Mouse (Mus musculus) limb, embryonic 13.5 days (tissue): Measurements from ENCODE around the gene Pop7. TPM values are rescaled to one million over a fixed set of nuclear protein-coding genes. Genes with fewer than 3 reads are reported as not detected.

Experiments
- ATAC-seq: fragments of 200-750 bp; cut with Nextera tagmentation; 2 replicates; pipeline ENCODE4 v1.8.0; 2017; ENCODE audit warnings: low read depth, moderate number of reproducible peaks, moderate TSS enrichment; ENCODE audit not compliant: low FRiP score
- H3K27ac ChIP-seq: fragments of 300-500 bp; sonication (generic); 2 replicates; pipeline ENCODE4 v1.5.1; 2015; ENCODE audit warnings: inconsistent platforms, mild to moderate bottlenecking, moderate library complexity
- H3K27me3 ChIP-seq: fragments of 300-500 bp; sonication (generic); 2 replicates; pipeline ENCODE4 v1.6.1; 2015; ENCODE audit warnings: mild to moderate bottlenecking, inconsistent platforms
- H3K36me3 ChIP-seq: fragments of 300-500 bp; sonication (generic); 2 replicates; pipeline ENCODE4 v1.6.1; 2015; ENCODE audit warnings: inconsistent platforms, mild to moderate bottlenecking, moderate library complexity
- H3K4me1 ChIP-seq: fragments of 300-500 bp; sonication (generic); 2 replicates; pipeline ENCODE4 v1.6.1; 2015; ENCODE audit warnings: inconsistent platforms
- H3K4me2 ChIP-seq: fragments of 300-500 bp; sonication (generic); replicated peaks from 2 replicates; pipeline ENCODE4 v1.6.1; 2015; ENCODE audit warnings: inconsistent platforms, mild to moderate bottlenecking, moderate library complexity
- H3K4me3 ChIP-seq: fragments of 300-500 bp; sonication (generic); 2 replicates; pipeline ENCODE4 v1.5.1; 2015; ENCODE audit warnings: moderate library complexity, mild to moderate bottlenecking, inconsistent platforms
- H3K9ac ChIP-seq: fragments of 300-500 bp; sonication (generic); 2 replicates; pipeline ENCODE4 v1.6.1; 2015; ENCODE audit warnings: mild to moderate bottlenecking, inconsistent platforms
- H3K9me3 ChIP-seq: fragments of 300-500 bp; sonication (generic); 2 replicates; pipeline ENCODE4 v1.6.1; 2016; ENCODE audit warnings: inconsistent platforms
- WGBS: fragments of 180-500 bp; shearing (Covaris S2); methylation state at CpG from one replicate; pipeline ENCODE4 v1.1.7; 2015; 5-methylcytosine and 5-hydroxymethylcytosine counted together
- polyA plus RNA-seq: library from polyadenylated mRNA; unstranded; fragments of >200 nt; fragmentation: Nextera tagmentation; extraction: Ambion mirVana; gene quantifications from 2 replicates; pipeline ENCODE4 v1.2.1, GENCODE M21; 2015

Pop7 gene
- polyA plus RNA-seq, 1 experiment from 2014 or later = 54.0 TPM

GRCm38 (mm10) chr5:137525511-137525910 is 23.2 kb upstream of the Pop7 start:
- Histone ChIP-seq H3K36me3 (peaks cover 92% of the 10 kb centered on the region), H3K27ac (0 out of 2 replicates have a peak overlapping the region, but pooled peaks have one; percentile 15), H3K9ac (no peak overlapping the region), H3K4me1 (peaks cover 34% of the 10 kb centered on the region), H3K4me3 (no peak overlapping the region), H3K27me3 (no peaks in the 10 kb centered on the region), H3K9me3 (no peaks in the 10 kb centered on the region), H3K4me2 (no peak overlapping the region)
- 73% methylated on average over 16 of the region's 16 CpGs for WGBS
- no peak for ATAC-seq

GRCm38 (mm10) chr5:137524671-137525070 is 22.4 kb upstream of the Pop7 start:
- H3K27ac ChIP-seq = no peak overlapping the region
- no peak overlapping the region for H3K4me2 ChIP-seq
- 87% methylated on average over 13 of the region's 13 CpGs for WGBS
- peaks cover 25% of the 10 kb centered on the region for H3K4me1 ChIP-seq
- H3K4me3 ChIP-seq = no peak overlapping the region
- H3K9ac ChIP-seq = no peak overlapping the region
- H3K9me3 ChIP-seq = no peaks in the 10 kb centered on the region
- no peak for ATAC-seq
- H3K27me3 ChIP-seq = no peaks in the 10 kb centered on the region
- H3K36me3 ChIP-seq = peaks cover 95% of the 10 kb centered on the region

- ATAC-seq = no peak
- Histone ChIP-seq H3K4me2 (no peak overlapping the region), H3K4me1 (peaks cover 21% of the 10 kb centered on the region), H3K9me3 (no peaks in the 10 kb centered on the region), H3K27me3 (no peaks in the 10 kb centered on the region), H3K9ac (no peak overlapping the region), H3K27ac (no peak overlapping the region), H3K36me3 (peaks cover 95% of the 10 kb centered on the region), H3K4me3 (no peak overlapping the region)
- WGBS = 93% methylated on average over 8 of the region's 8 CpGs
Measured at GRCm38 (mm10) chr5:137524251-137524515, 21.9 kb upstream of the Pop7 start.

GRCm38 (mm10) chr5:137523396-137524250 is 21.3 kb upstream of the Pop7 start:
- Histone ChIP-seq H3K4me1 (peaks cover 21% of the 10 kb centered on the region), H3K36me3 (peaks cover 95% of the 10 kb centered on the region), H3K4me2 (no peak overlapping the region), H3K27ac (no peak overlapping the region; the same call in 1 of the 2 replicates), H3K4me3 (no peak overlapping the region), H3K9me3 (no peaks in the 10 kb centered on the region), H3K27me3 (no peaks in the 10 kb centered on the region), H3K9ac (no peak overlapping the region)
- ATAC-seq = no peak
- 84% methylated on average over 25 of the region's 25 CpGs for WGBS

GRCm38 (mm10) chr5:137522711-137523110 is 20.4 kb upstream of the Pop7 start:
- peaks cover 13% of the 10 kb centered on the region for H3K4me1 ChIP-seq
- H3K9me3 ChIP-seq = no peaks in the 10 kb centered on the region
- H3K9ac ChIP-seq = no peak overlapping the region
- no peak overlapping the region for H3K4me3 ChIP-seq
- no peak overlapping the region for H3K4me2 ChIP-seq
- ATAC-seq = no peak
- WGBS = 80% methylated on average over 11 of the region's 11 CpGs
- H3K27me3 ChIP-seq = no peaks in the 10 kb centered on the region
- no peak overlapping the region; the same call in 1 of the 2 replicates for H3K27ac ChIP-seq
- peaks cover 95% of the 10 kb centered on the region for H3K36me3 ChIP-seq

- 76% methylated on average over 9 of the region's 9 CpGs for WGBS
- H3K4me3 ChIP-seq = no peak overlapping the region
- no peak overlapping the region for H3K27ac ChIP-seq
- no peak for ATAC-seq
- peaks cover 7% of the 10 kb centered on the region for H3K4me1 ChIP-seq
- peaks cover 97% of the 10 kb centered on the region for H3K36me3 ChIP-seq
- H3K4me2 ChIP-seq = no peak overlapping the region
- no peak overlapping the region for H3K9ac ChIP-seq
- no peaks in the 10 kb centered on the region for H3K9me3 ChIP-seq
- no peaks in the 10 kb centered on the region for H3K27me3 ChIP-seq
Measured at GRCm38 (mm10) chr5:137521861-137522260, 19.5 kb upstream of the Pop7 start.

GRCm38 (mm10) chr5:137519691-137520550 is 17.6 kb upstream of the Pop7 start:
- no peak overlapping the region for H3K9ac ChIP-seq
- H3K4me3 ChIP-seq = no peak overlapping the region
- H3K27ac ChIP-seq = no peak overlapping the region
- H3K4me1 ChIP-seq = peaks cover 10% of the 10 kb centered on the region
- H3K27me3 ChIP-seq = no peaks in the 10 kb centered on the region
- no peaks in the 10 kb centered on the region for H3K9me3 ChIP-seq
- 92% methylated on average over 27 of the region's 27 CpGs for WGBS
- no peak overlapping the region for H3K4me2 ChIP-seq
- ATAC-seq = no peak
- H3K36me3 ChIP-seq = peaks cover 79% of the 10 kb centered on the region

GRCm38 (mm10) chr5:137518436-137518835 is 16.1 kb upstream of the Pop7 start, which contains the start of gene Gigyf1:
Gene Gigyf1, plus strand, starts transcription at chr5:137518548.
- ATAC-seq = no peak
- H3K36me3 ChIP-seq = peaks cover 76% of the 10 kb centered on the region
- no peak within 1 kb of the TSS for H3K27ac ChIP-seq
- peaks cover 23% of the 10 kb centered on the region for H3K4me1 ChIP-seq
- no peak within 1 kb of the TSS for H3K4me2 ChIP-seq
- H3K27me3 ChIP-seq = no peaks in the 10 kb centered on the region
- WGBS = 75% methylated on average over 5 of the region's 5 CpGs
- H3K9ac ChIP-seq = no peak within 1 kb of the TSS
- H3K4me3 ChIP-seq = no peak within 1 kb of the TSS
- H3K9me3 ChIP-seq = no peaks in the 10 kb centered on the region

GRCm38 (mm10) chr5:137514811-137515210 is 12.5 kb upstream of the Pop7 start:
- no peak overlapping the region for H3K9ac ChIP-seq
- H3K27ac ChIP-seq = no peak overlapping the region
- no peaks in the 10 kb centered on the region for H3K9me3 ChIP-seq
- peaks cover 40% of the 10 kb centered on the region for H3K36me3 ChIP-seq
- no peak overlapping the region for H3K4me2 ChIP-seq
- peaks cover 47% of the 10 kb centered on the region for H3K4me1 ChIP-seq
- ATAC-seq = no peak
- no peaks in the 10 kb centered on the region for H3K27me3 ChIP-seq
- no peak overlapping the region for H3K4me3 ChIP-seq
- 97% methylated on average over 3 of the region's 3 CpGs for WGBS

GRCm38 (mm10) chr5:137513951-137514721 is 11.8 kb upstream of the Pop7 start:
- no peaks in the 10 kb centered on the region for H3K9me3 ChIP-seq
- H3K4me3 ChIP-seq = no peak overlapping the region
- no peak overlapping the region for H3K4me2 ChIP-seq
- 89% methylated on average over 12 of the region's 12 CpGs for WGBS
- H3K4me1 ChIP-seq = peaks cover 49% of the 10 kb centered on the region
- H3K27ac ChIP-seq = no peak overlapping the region
- no peak for ATAC-seq
- H3K27me3 ChIP-seq = no peaks in the 10 kb centered on the region
- H3K9ac ChIP-seq = peak overlapping the region; percentile 39; the same call in 1 of the 2 replicates
- H3K36me3 ChIP-seq = peaks cover 33% of the 10 kb centered on the region

- WGBS = 76% methylated on average over 11 of the region's 11 CpGs
- Histone ChIP-seq H3K4me1 (peaks cover 49% of the 10 kb centered on the region), H3K36me3 (peaks cover 23% of the 10 kb centered on the region), H3K27ac (no peak overlapping the region), H3K9me3 (no peaks in the 10 kb centered on the region), H3K27me3 (no peaks in the 10 kb centered on the region), H3K9ac (peak overlapping the region; percentile 99; the same call in 1 of the 2 replicates), H3K4me3 (no peak overlapping the region), H3K4me2 (peak overlapping the region; percentile 87)
- no peak for ATAC-seq
Measured at GRCm38 (mm10) chr5:137512847-137513794, 10.8 kb upstream of the Pop7 start.
